Mouse (Mus musculus): ENCODE results near the gene Vapa. TPM values are rescaled to one million over a fixed set of nuclear protein-coding genes. Genes with fewer than 3 reads are reported as not detected.

Vapa gene
- 29.4 and 72.0 TPM in 2 replicates for polyA plus RNA-seq (2012; rRNA removed)

DNA sequence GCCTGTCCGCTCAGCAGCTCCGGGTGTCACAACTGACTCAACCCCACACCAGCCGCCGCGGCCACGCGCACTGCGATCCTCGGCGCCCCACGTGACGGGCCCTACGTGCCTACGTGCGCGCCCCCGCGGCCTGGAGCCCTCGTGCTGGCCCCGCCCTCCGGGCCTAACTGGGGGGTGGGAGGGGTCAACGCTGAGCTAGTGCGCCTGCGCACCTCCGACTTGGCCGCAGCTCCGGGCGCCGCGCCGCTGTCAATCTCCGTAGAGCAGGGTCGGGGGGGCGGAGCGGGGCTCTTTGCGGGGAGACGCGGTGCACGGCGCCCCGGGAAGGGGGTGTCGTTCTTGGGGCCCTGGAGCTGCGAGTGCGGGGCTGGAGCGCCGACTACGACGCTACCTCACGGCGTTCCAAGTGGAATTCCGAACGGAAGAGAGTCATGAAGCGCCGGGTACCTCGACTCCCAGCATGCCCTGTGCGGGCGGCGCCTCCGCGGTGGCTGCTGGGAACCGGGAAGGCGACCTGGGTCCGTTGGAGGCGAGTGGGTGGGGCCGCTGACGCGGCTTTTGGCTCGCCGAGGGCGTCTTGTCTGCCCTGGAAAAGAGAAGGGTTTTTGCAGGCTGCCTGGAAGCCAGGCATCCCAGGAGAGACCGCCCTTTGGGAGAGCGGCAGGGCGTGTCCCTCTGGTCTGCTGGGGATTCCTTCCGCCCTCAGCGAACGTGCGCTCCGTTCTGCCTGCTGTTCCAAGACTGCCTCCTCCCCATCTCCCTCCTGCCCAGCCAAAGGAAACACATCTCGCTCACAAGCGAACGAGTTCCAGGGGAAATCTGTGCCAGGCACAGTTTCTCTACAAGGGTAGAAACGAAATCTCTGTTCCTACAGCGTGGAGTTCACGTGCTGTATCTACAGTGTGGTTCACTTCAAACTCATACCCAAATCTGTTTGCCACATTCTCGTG is at the start of gene Vapa:
Vapa (minus strand) TSS at position 93 of the 950 bp plus-strand sequence.

GRCm38 (mm10) chr17:65641734-65642218 is 28.4 kb upstream of the Vapa start, which contains the start of gene Txndc2:
Txndc2 (minus strand) TSS chr17:65642168.

DNA sequence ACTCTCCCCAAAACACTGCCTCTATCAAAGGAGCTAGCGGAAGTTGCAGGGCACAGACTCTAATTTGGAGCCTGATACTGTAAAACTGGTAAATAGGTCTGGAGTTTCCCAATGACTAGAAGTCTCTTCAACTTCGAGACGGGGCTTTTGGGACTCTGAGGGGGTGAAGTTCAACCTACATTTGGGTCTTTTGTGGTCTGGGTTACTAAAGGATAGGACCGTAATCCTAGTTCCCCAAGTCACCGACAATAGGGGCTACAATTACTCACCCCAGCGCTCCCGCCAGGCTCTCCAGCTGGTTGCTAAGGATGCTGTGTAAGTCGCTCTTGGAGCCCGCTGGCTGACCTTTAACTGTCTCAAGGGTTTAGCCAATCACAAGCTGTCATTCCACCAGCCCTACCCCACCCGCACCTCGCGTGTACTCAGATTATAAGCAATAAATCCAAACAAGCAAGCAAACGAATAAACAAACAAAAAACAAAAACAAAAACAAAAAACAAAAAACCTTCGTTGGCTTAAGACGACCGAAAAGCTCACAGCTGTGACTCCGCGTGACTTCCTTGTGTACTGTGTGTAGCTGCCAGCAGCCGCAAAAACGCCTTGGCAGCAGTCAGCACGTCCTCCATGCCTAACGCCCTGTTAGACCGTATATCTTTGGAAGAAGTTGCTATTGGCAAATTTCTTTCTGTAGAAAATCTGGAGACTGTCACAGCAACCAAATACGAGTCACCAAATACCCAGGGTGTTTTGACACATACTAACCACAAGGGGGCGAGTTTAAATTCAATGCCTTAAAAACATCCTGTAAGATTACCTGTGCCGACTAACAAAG is 72.7 kb downstream of the Vapa start, which contains the start of gene Tmem232:
Tmem232 (minus strand) TSS at position 342 of the 832 bp plus-strand sequence.

Other genes starting within 250 kb of the Vapa start
- not detected in 2 replicates for gene Tmem232, start 72.8 kb downstream of the Vapa start, polyA plus RNA-seq (2012; rRNA removed)
- not detected in 2 replicates for gene Txndc2, start 28.6 kb upstream of the Vapa start, polyA plus RNA-seq (2012; rRNA removed)
- 5.4 and 6.2 TPM in 2 replicates for gene Rab31, start 159.2 kb upstream of the Vapa start, polyA plus RNA-seq (2012; rRNA removed)
- gene Ppp4r1, start 169.0 kb upstream of the Vapa start, polyA plus RNA-seq (2012; rRNA removed), result 10.9 and 11.6 TPM in 2 replicates

Measured in stomach, adult 2 months (tissue).